Mouse (Mus musculus): ENCODE measurements at regions not wholly inside any gene's neighbourhood (a gene's known extent, or its start where the extent isn't known, plus 50 kb on each side); places are given as distances from the start of the nearest gene placed in this dataset.

DNA sequence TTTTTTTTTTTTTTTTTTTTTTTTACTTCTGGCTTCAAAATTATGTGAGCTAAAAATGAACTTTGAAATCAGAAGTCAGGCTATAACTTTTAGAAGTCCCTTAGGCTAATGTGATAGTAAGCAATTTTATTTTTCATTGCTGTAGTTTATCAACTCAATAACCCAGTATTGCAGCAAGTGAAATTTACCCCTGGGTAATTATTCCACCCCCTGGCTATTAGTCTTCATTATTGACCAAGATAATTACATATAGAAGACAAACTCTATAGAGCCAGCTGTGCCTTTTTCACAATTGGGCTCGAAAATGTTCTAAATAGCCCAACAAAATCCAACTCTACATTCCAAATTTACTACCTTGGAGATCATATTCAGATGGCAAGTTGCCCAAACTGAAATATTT lies 572.2 kb upstream of the Alcam start:
- Histone ChIP-seq H3K27me3 (replicated peaks) (no peaks in the 10 kb centered on the region), H3K27ac (ENCODE audit: insufficient read depth, low read depth) (no peak overlapping the region), H3K4me2 (ENCODE audit: insufficient read depth, low read depth, poor library complexity, severe bottlenecking) (no peak overlapping the region), H3K9me3 (replicated peaks; ENCODE audit: low read length) (no peaks in the 10 kb centered on the region), H3K36me3 (replicated peaks in 1 of 2; ENCODE audit: control insufficient read depth in 1 of 2, insufficient read depth in 1 of 2, low read length in 1 of 2) (no peaks in the 10 kb centered on the region), H3K4me1 (ENCODE audit: control insufficient read depth in 1 of 2, insufficient read depth in 2 of 2) (no peaks in the 10 kb centered on the region), H3K9ac (ENCODE audit: insufficient read depth, low read depth) (no peak overlapping the region), H3K79me2 (replicated peaks; ENCODE audit: control insufficient read depth, extremely low read depth, insufficient read depth, poor library complexity, severe bottlenecking) (no peaks in the 10 kb centered on the region), H3K4me3 (replicated peaks in 1 of 3; ENCODE audit: low read depth in 2 of 3, low read length in 2 of 3, poor library complexity in 1 of 3) (no peak overlapping the region)
- TF ChIP-seq MEF2A (IDR thresholded peaks at IDR 0.05; ENCODE audit: borderline replicate concordance, low read depth, low read length) (no peak), POLR2AphosphoS2 (IDR thresholded peaks at IDR 0.05; ENCODE audit: low read depth, low read length) (no peak), UBTF (IDR thresholded peaks at IDR 0.05; ENCODE audit: low read depth, low read length) (no peak), SIN3A (IDR thresholded peaks at IDR 0.05; ENCODE audit: low read length) (no peak), USF1 (IDR thresholded peaks at IDR 0.05; ENCODE audit: low read depth, low read length) (no peak), PAX5 (IDR thresholded peaks at IDR 0.05; ENCODE audit: low read length) (no peak), IRF4 (IDR thresholded peaks at IDR 0.05; ENCODE audit: low read depth, low read length) (no peak), MAZ (IDR thresholded peaks at IDR 0.05; ENCODE audit: low read depth, low read length) (no peak), ZNF384 (IDR thresholded peaks at IDR 0.05; ENCODE audit: low read depth, low read length) (no peak)
- in situ Hi-C loops (cut with MboI; ENCODE audit: low pct_ligation_motif_present, low pct_unique_long_range_greater_than_20kb, low sequenced_read_pairs) = loop anchor here (25.0 kb wide), 1 partner anchor 564 kb away; the partner anchor contains the start of gene Alcam
- dilution Hi-C loops (cut with MboI; ENCODE audit: extremely low pct_ligation_motif_present, extremely low pct_unique_long_range_greater_than_20kb, low sequenced_read_pairs) = no loop called here
- DNase-seq (ENCODE audit: extremely low read depth) = no peak

- TF ChIP-seq MAX (IDR thresholded peaks at IDR 0.05; ENCODE audit: low read length) = no peak
- TF ChIP-seq MAZ (IDR thresholded peaks at IDR 0.05; ENCODE audit: low read depth, low read length) = no peak
- no peak for TF ChIP-seq ZC3H11A (IDR thresholded peaks at IDR 0.05; ENCODE audit: low read depth, low read length)
- TF ChIP-seq MXI1 (IDR thresholded peaks at IDR 0.05; ENCODE audit: low read depth, low read length) = no peak
- no peak for TF ChIP-seq ZKSCAN1 (IDR thresholded peaks at IDR 0.05; ENCODE audit: borderline replicate concordance, low read depth, low read length)
- no peak for TF ChIP-seq TCF12 (IDR thresholded peaks at IDR 0.05; ENCODE audit: low read depth, low read length)
- no peak for TF ChIP-seq EP300 (IDR thresholded peaks at IDR 0.05; ENCODE audit: low read length)
- TF ChIP-seq CHD1 (IDR thresholded peaks at IDR 0.05; ENCODE audit: low read depth, low read length) = no peak
- TF ChIP-seq JUND (conservative IDR thresholded peaks at IDR 0.05; ENCODE audit: low read depth, low read length) = no peak
- no peak for TF ChIP-seq ETS1 (conservative IDR thresholded peaks at IDR 0.05; ENCODE audit: low read depth, low read length)
- no peak for DNase-seq (ENCODE audit: extremely low read depth)
- Histone ChIP-seq H3K4me1 (ENCODE audit: control insufficient read depth in 1 of 2, insufficient read depth in 2 of 2) (no peaks in the 10 kb centered on the region), H3K9ac (ENCODE audit: insufficient read depth, low read depth) (no peak overlapping the region), H3K79me2 (replicated peaks; ENCODE audit: control insufficient read depth, extremely low read depth, insufficient read depth, poor library complexity, severe bottlenecking) (no peaks in the 10 kb centered on the region), H3K9me3 (replicated peaks; ENCODE audit: low read length) (no peaks in the 10 kb centered on the region), H3K4me3 (replicated peaks in 1 of 3; ENCODE audit: low read depth in 2 of 3, low read length in 2 of 3, poor library complexity in 1 of 3) (no peak overlapping the region), H3K36me3 (replicated peaks in 1 of 2; ENCODE audit: control insufficient read depth in 1 of 2, insufficient read depth in 1 of 2, low read length in 1 of 2) (no peaks in the 10 kb centered on the region), H3K27ac (ENCODE audit: insufficient read depth, low read depth) (no peak overlapping the region), H3K27me3 (replicated peaks) (no peaks in the 10 kb centered on the region), H3K4me2 (ENCODE audit: insufficient read depth, low read depth, poor library complexity, severe bottlenecking) (no peak overlapping the region)
- dilution Hi-C loops (cut with MboI; ENCODE audit: extremely low pct_ligation_motif_present, extremely low pct_unique_long_range_greater_than_20kb, low sequenced_read_pairs) = no loop called here
- in situ Hi-C loops (cut with MboI; ENCODE audit: low pct_ligation_motif_present, low pct_unique_long_range_greater_than_20kb, low sequenced_read_pairs) = no loop called here
Measured at GRCm38 (mm10) chr16:53011847-53012246, 558.0 kb upstream of the Alcam start.
